Mouse (Mus musculus) cortical plate, adult 2 months (tissue): ENCODE measurements around the gene Agbl1.

Experiments used
- CTCF ChIP-seq: fragments of 200-500 bp; IDR thresholded peaks from 2 replicates; pipeline ENCODE4 v1.5.1; 2011; ENCODE audit warnings: mild to moderate bottlenecking, control low read depth, low read length; ENCODE audit not compliant: insufficient read depth; ENCODE audit errors: extremely low read depth
- POLR2A ChIP-seq: fragments of 200-500 bp; IDR thresholded peaks from 2 replicates; pipeline ENCODE4 v1.6.1; 2011; ENCODE audit warnings: mild to moderate bottlenecking, low read length, control low read depth; ENCODE audit not compliant: insufficient read depth; ENCODE audit errors: extremely low read depth

GRCm38 (mm10) chr7:76321866-76322553 is 92.3 kb downstream of the Agbl1 start:
- TF ChIP-seq POLR2A = no peak
- no peak for TF ChIP-seq CTCF
